Mouse (Mus musculus): ENCODE measurements around the gene Bcr. TPM values are rescaled to one million over a fixed set of nuclear protein-coding genes. Genes with fewer than 3 reads are reported as not detected.

Gene Bcr
- total RNA-seq, 2 experiments from 2014 or later = 92.8 to 112 TPM

GRCm38 (mm10) chr10:75054125-75054524, 6.3 kb upstream of the Bcr start:
- DNase-seq (ENCODE audit: low spot score in 2 of 2) = no peak
- intact Hi-C loops (cut with DNase I) = no loop called here

- no peak for DNase-seq (ENCODE audit: low spot score in 2 of 2)
- intact Hi-C loops (cut with DNase I) = loop anchor here (5.0 kb wide), 1 partner anchor 197 kb away; no protein-coding TSS in a partner anchor
Observed at GRCm38 (mm10) chr10:75055672-75056071, 4.7 kb upstream of the Bcr start.

GRCm38 (mm10) chr10:75056255-75056654, 4.1 kb upstream of the Bcr start:
- peak in 1 of 2 experiments; percentile 51 for DNase-seq (ENCODE audit: low spot score in 2 of 2)
- intact Hi-C loops (cut with DNase I) = loop anchor here (5.0 kb wide), 1 partner anchor 196 kb away; no protein-coding TSS in a partner anchor

GRCm38 (mm10) chr10:75058336-75058735, 2.1 kb upstream of the Bcr start:
- DNase-seq (ENCODE audit: low spot score in 2 of 2) = no peak
- intact Hi-C loops (cut with DNase I) = loop anchor here (5.0 kb wide), 1 partner anchor 194 kb away; no protein-coding TSS in a partner anchor

- intact Hi-C loops (cut with DNase I) = loop anchor here (1.0 to 5.0 kb wide), 2 partner anchors 92 to 193 kb away; no protein-coding TSS in a partner anchor
- DNase-seq (ENCODE audit: low spot score in 2 of 2) = no peak
Observed at GRCm38 (mm10) chr10:75058761-75059395, 1.5 kb upstream of the Bcr start.

GRCm38 (mm10) chr10:75059396-75059795, 996 bp upstream of the Bcr start:
- peak; percentile 80 to 87 for DNase-seq (ENCODE audit: low spot score in 2 of 2)
- intact Hi-C loops (cut with DNase I) = loop anchor here (1.0 to 5.0 kb wide), 2 partner anchors 92 to 193 kb away; no protein-coding TSS in a partner anchor

- intact Hi-C loops (cut with DNase I) = loop anchor here (5.0 kb wide), 1 partner anchor 41 kb away; no protein-coding TSS in a partner anchor
- peak in 1 of 2 experiments; percentile 51 for DNase-seq (ENCODE audit: low spot score in 2 of 2)
Observed at GRCm38 (mm10) chr10:75060843-75061235, 447 bp downstream of the Bcr start.

- intact Hi-C loops (cut with DNase I) = loop anchor here (5.0 kb wide), 1 partner anchor 41 kb away; no protein-coding TSS in a partner anchor
- no peak for DNase-seq (ENCODE audit: low spot score in 2 of 2)
Observed at GRCm38 (mm10) chr10:75061341-75062188, 1.2 kb downstream of the Bcr start.

- intact Hi-C loops (cut with DNase I) = loop anchor here (5.0 kb wide), 1 partner anchor 40 kb away; no protein-coding TSS in a partner anchor
- DNase-seq (ENCODE audit: low spot score in 2 of 2) = no peak
Observed at GRCm38 (mm10) chr10:75062189-75062561, 1.8 kb downstream of the Bcr start.

GRCm38 (mm10) chr10:75062621-75063020, 2.2 kb downstream of the Bcr start:
- no peak for DNase-seq (ENCODE audit: low spot score in 2 of 2)
- intact Hi-C loops (cut with DNase I) = loop anchor here (5.0 kb wide), 1 partner anchor 40 kb away; no protein-coding TSS in a partner anchor

- intact Hi-C loops (cut with DNase I) = loop anchor here (5.0 kb wide), 1 partner anchor 39 kb away; no protein-coding TSS in a partner anchor
- DNase-seq (ENCODE audit: low spot score in 2 of 2) = peak in 1 of 2 experiments; percentile 22
Observed at GRCm38 (mm10) chr10:75063301-75063965, 3.0 kb downstream of the Bcr start.

- no peak for DNase-seq (ENCODE audit: low spot score in 2 of 2)
- intact Hi-C loops (cut with DNase I) = no loop called here
Observed at GRCm38 (mm10) chr10:75065691-75066090, 5.3 kb downstream of the Bcr start.

GRCm38 (mm10) chr10:75067446-75067845, 7.1 kb downstream of the Bcr start:
- intact Hi-C loops (cut with DNase I) = no loop called here
- no peak for DNase-seq (ENCODE audit: low spot score in 2 of 2)

GRCm38 (mm10) chr10:75068086-75068485, 7.7 kb downstream of the Bcr start:
- intact Hi-C loops (cut with DNase I) = no loop called here
- DNase-seq (ENCODE audit: low spot score in 2 of 2) = no peak

GRCm38 (mm10) chr10:75068624-75069328, 8.4 kb downstream of the Bcr start:
- DNase-seq (ENCODE audit: low spot score in 2 of 2) = peak in 1 of 2 experiments; percentile 33
- intact Hi-C loops (cut with DNase I) = no loop called here

GRCm38 (mm10) chr10:75070281-75070976, 10.0 kb downstream of the Bcr start:
- intact Hi-C loops (cut with DNase I) = no loop called here

GRCm38 (mm10) chr10:75075665-75076064, 15.3 kb downstream of the Bcr start:
- intact Hi-C loops (cut with DNase I) = no loop called here
- DNase-seq (ENCODE audit: low spot score in 2 of 2) = no peak

More at GRCm38 (mm10) chr10:75070281-75070976, 10.0 kb downstream of the Bcr start:
- DNase-seq (ENCODE audit: low spot score in 2 of 2) = no peak

Measured in left cerebral cortex, postnatal 25 days (tissue).